Mouse (Mus musculus): ENCODE data around the gene Canx.

GRCm38 (mm10) chr11:50254010-50254580, 71.4 kb downstream of the Canx start:
- TF ChIP-seq CTCF (IDR thresholded peaks at IDR 0.05; ENCODE audit: insufficient read depth, low read depth, low read length), result no peak
- TF ChIP-seq POLR2A (IDR thresholded peaks at IDR 0.05; ENCODE audit: insufficient read depth, low read depth, low read length), result no peak
